Mouse (Mus musculus) liver, embryonic 16.5 days (tissue): ENCODE data around the gene Slc26a9. TPM values are rescaled to one million over a fixed set of nuclear protein-coding genes. Genes with fewer than 3 reads are reported as not detected.

Source experiments
- ATAC-seq: fragments of 200-750 bp; cut with Nextera tagmentation; 2 replicates; pipeline ENCODE4 v1.8.0; 2017; ENCODE audit warnings: low read depth, mild to moderate bottlenecking, moderate number of reproducible peaks, moderate library complexity
- H3K27ac ChIP-seq: fragments of 300-500 bp; sonication (generic); 2 replicates; pipeline ENCODE4 v1.5.1; 2014; ENCODE audit warnings: mild to moderate bottlenecking, low read length
- H3K27me3 ChIP-seq: fragments of 300-500 bp; sonication (generic); 2 replicates; pipeline ENCODE4 v1.6.1; 2014; ENCODE audit warnings: low read depth, low read length, mixed read lengths; ENCODE audit not compliant: control insufficient read depth, insufficient read depth
- H3K36me3 ChIP-seq: fragments of 300-500 bp; sonication (generic); 2 replicates; pipeline ENCODE4 v1.6.1; 2014; ENCODE audit warnings: mild to moderate bottlenecking; ENCODE audit not compliant: control insufficient read depth, insufficient read depth
- H3K4me1 ChIP-seq: fragments of 300-500 bp; sonication (generic); 2 replicates; pipeline ENCODE4 v1.6.1; 2014; ENCODE audit warnings: low read depth, low read length, mixed read lengths; ENCODE audit not compliant: control insufficient read depth
- H3K4me2 ChIP-seq: fragments of 300-500 bp; sonication (generic); 2 replicates; pipeline ENCODE4 v1.6.1; 2014; ENCODE audit warnings: low read depth, low read length, mixed read lengths
- H3K4me3 ChIP-seq: fragments of 300-500 bp; sonication (generic); 2 replicates; pipeline ENCODE4 v1.5.1; 2014; ENCODE audit warnings: low read depth, mild to moderate bottlenecking, low read length
- H3K9ac ChIP-seq: fragments of 300-500 bp; sonication (generic); 2 replicates; pipeline ENCODE4 v1.6.1; 2014; ENCODE audit warnings: low read depth, low read length
- H3K9me3 ChIP-seq: fragments of 300-500 bp; sonication (generic); replicated peaks from 2 replicates; pipeline ENCODE4 v1.6.1; 2016; ENCODE audit warnings: low read length; ENCODE audit not compliant: control insufficient read depth
- WGBS: fragments of 180-500 bp; shearing (Covaris S2); extraction: QIAGEN DNeasy Blood & Tissue Kit; methylation state at CpG from one replicate; pipeline ENCODE4 v1.1.7; 2014; ENCODE audit not compliant: insufficient replicate concordance; 5-methylcytosine and 5-hydroxymethylcytosine counted together
- polyA plus RNA-seq: library from polyadenylated mRNA; unstranded; fragments of >200 nt; fragmentation: Nextera tagmentation; extraction: Ambion mirVana; gene quantifications from 2 replicates; pipeline ENCODE4 v1.2.1, GENCODE M21; 2015

Gene Slc26a9
- polyA plus RNA-seq, 1 experiment from 2014 or later = 0.06 TPM

DNA sequence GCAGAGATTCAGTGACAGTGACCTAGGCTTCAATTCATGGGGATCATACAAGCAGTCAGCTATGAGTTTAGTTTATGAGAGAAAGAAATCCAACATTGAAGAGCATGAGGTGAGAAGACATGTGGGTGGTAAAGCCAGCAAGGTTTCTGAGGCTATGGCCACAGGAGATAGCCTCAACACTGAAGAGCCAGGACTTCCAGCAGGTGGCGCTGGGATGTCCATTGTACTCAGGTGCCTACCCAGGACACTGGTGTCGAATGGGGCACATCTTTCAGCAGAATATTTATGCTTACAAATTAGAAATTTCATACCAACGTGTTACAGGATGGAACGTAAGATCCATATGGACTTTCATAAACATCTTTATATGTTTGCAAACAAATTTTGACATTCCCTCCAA lies 35.5 kb upstream of the Slc26a9 start:
- Histone ChIP-seq H3K9ac (no peak overlapping the region), H3K36me3 (no peaks in the 10 kb centered on the region), H3K9me3 (no peaks in the 10 kb centered on the region), H3K4me2 (no peak overlapping the region), H3K4me1 (no peaks in the 10 kb centered on the region), H3K27ac (no peak overlapping the region), H3K27me3 (no peaks in the 10 kb centered on the region), H3K4me3 (no peak overlapping the region)
- 15% methylated on average over 4 of the region's 4 CpGs for WGBS
- no peak for ATAC-seq

DNA sequence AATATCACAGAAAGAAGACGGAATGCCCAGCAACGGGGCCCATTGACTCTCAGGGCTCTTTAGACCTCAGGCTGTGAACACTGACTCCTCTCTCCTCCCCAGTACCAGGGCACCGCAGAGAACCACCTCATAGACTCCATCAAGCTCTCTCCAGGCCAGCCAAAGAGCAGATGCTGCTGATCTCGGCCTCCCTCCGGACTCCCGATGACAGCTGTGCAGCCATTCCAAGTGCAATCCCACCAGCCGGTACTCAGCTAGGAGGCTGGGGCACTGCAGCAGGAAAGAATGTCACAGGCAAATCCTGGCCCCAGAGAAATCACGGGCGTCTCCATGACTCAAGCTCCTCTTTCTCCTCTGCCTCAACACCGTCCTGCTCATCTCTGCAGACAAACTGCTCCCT lies 32.3 kb upstream of the Slc26a9 start:
- no peak for ATAC-seq
- H3K9me3 ChIP-seq = no peaks in the 10 kb centered on the region
- H3K4me3 ChIP-seq = no peak overlapping the region
- no peaks in the 10 kb centered on the region for H3K4me1 ChIP-seq
- 62% methylated on average over 10 of the region's 10 CpGs for WGBS
- H3K27ac ChIP-seq = no peak overlapping the region
- no peaks in the 10 kb centered on the region for H3K27me3 ChIP-seq
- no peak overlapping the region for H3K4me2 ChIP-seq
- H3K36me3 ChIP-seq = no peaks in the 10 kb centered on the region
- no peak overlapping the region for H3K9ac ChIP-seq

GRCm38 (mm10) chr1:131712386-131712785 lies 31.4 kb upstream of the Slc26a9 start:
- 25% methylated on average over 2 of the region's 2 CpGs for WGBS
- no peak overlapping the region for H3K4me3 ChIP-seq
- peak; percentile 32; the same call in 1 of the 2 replicates for ATAC-seq
- H3K9ac ChIP-seq = no peak overlapping the region
- H3K27me3 ChIP-seq = no peaks in the 10 kb centered on the region
- no peaks in the 10 kb centered on the region for H3K4me1 ChIP-seq
- H3K9me3 ChIP-seq = no peaks in the 10 kb centered on the region
- H3K36me3 ChIP-seq = no peaks in the 10 kb centered on the region
- H3K4me2 ChIP-seq = no peak overlapping the region
- no peak overlapping the region for H3K27ac ChIP-seq

- H3K27ac ChIP-seq = no peak overlapping the region
- 66% methylated on average over 20 of the region's 20 CpGs for WGBS
Measured at GRCm38 (mm10) chr1:131714388-131715337, 29.2 kb upstream of the Slc26a9 start.

DNA sequence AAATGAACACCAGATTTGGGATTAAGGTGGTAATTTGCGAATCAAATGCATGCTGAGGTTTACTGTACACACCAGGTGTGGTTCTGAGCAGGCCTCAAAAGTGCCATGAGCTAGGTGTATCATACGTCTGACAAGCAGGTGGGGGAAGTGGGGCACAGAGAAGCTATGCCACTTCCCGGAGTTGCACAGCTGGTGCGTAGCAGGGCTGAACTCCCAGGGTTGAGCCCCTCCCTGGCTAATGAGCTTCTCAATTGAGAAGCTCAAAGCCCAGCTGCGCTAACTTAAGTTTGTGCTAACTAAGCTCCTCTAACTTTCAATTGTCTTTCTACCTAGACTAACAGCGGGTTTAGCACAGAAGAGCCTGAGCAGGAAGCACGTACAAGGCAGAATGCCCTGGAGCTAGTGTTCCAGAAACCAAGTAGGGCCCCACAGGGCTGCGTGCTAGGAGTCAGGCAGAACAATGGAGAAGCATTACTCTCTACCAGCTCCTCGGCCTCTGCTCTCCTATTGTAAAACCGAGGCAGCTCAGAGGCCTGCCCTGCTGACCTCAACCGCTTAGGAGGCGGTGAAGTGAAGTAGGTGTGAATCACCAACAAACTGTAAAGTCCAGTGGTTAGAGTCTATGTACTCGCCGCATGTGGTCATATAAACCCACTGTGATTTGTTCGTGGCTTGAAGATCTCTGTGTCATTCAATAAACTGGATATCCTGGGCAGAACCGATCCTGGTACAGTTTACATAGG lies 24.7 kb upstream of the Slc26a9 start:
- ATAC-seq = no peak
- H3K27me3 ChIP-seq = no peaks in the 10 kb centered on the region
- H3K27ac ChIP-seq = no peak overlapping the region
- H3K36me3 ChIP-seq = no peaks in the 10 kb centered on the region
- H3K9me3 ChIP-seq = no peaks in the 10 kb centered on the region
- no peak overlapping the region for H3K4me3 ChIP-seq
- no peak overlapping the region for H3K9ac ChIP-seq
- 61% methylated on average over 16 of the region's 16 CpGs for WGBS
- H3K4me1 ChIP-seq = no peaks in the 10 kb centered on the region
- no peak overlapping the region for H3K4me2 ChIP-seq

More at GRCm38 (mm10) chr1:131714388-131715337, 29.2 kb upstream of the Slc26a9 start:
- Histone ChIP-seq H3K27me3 (no peaks in the 10 kb centered on the region), H3K4me2 (no peak overlapping the region), H3K4me1 (no peaks in the 10 kb centered on the region), H3K9ac (no peak overlapping the region), H3K36me3 (no peaks in the 10 kb centered on the region), H3K9me3 (no peaks in the 10 kb centered on the region), H3K4me3 (no peak overlapping the region)
- no peak for ATAC-seq

DNA sequence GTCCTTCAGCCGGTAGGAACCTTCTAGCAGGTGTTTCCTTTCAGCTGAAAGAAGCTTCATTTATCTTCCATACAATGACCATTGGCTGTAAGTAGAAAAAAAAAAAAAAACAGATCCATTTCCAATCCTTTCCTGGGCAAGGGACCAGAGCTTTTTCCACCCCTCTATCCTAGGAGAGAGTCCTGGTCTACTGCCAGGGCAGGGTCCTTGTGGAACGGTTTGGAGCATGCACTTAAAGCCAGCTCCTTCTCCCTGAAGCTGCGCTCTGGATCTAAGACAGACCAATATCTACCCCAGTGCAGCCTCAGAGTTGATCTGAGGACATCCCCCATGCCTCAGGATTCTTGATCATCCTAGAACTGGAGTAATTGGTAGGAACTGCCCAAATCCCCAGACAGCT lies 21.8 kb upstream of the Slc26a9 start:
- H3K27me3 ChIP-seq = no peaks in the 10 kb centered on the region
- H3K4me2 ChIP-seq = no peak overlapping the region
- no peaks in the 10 kb centered on the region for H3K9me3 ChIP-seq
- H3K9ac ChIP-seq = no peak overlapping the region
- no peak overlapping the region for H3K27ac ChIP-seq
- no peaks in the 10 kb centered on the region for H3K36me3 ChIP-seq
- no peak for ATAC-seq
- no peak overlapping the region for H3K4me3 ChIP-seq
- H3K4me1 ChIP-seq = no peaks in the 10 kb centered on the region
- WGBS = 54% methylated on average over 3 of the region's 3 CpGs

DNA sequence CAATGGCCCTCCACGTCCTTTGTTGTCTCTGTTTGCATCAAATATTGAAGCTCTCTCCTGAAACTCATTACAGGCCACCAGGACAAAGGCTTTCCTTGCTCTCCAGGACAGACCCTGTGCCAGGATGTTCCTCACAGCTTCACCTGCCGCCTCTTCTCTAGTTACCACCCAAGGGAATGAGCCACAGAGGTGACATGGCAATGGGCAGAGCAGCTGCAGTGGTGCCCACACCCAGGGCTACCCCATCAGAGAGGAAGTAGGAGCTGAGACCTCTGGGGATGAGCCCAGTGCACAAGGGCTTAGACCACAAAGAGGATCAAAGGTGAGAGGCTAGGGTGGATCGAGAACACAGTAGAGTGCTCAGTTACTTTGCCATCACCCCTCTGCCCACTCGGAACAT lies 20.3 kb upstream of the Slc26a9 start:
- Histone ChIP-seq H3K4me2 (no peak overlapping the region), H3K9me3 (no peaks in the 10 kb centered on the region), H3K27ac (no peak overlapping the region), H3K9ac (no peak overlapping the region), H3K27me3 (no peaks in the 10 kb centered on the region), H3K4me1 (no peaks in the 10 kb centered on the region), H3K4me3 (no peak overlapping the region), H3K36me3 (no peaks in the 10 kb centered on the region)
- 54% methylated on average over 4 of the region's 4 CpGs for WGBS
- no peak for ATAC-seq

- Histone ChIP-seq H3K4me2 (no peak overlapping the region), H3K4me3 (no peak overlapping the region), H3K9ac (no peak overlapping the region), H3K36me3 (no peaks in the 10 kb centered on the region), H3K27ac (no peak overlapping the region), H3K27me3 (no peaks in the 10 kb centered on the region), H3K9me3 (no peaks in the 10 kb centered on the region), H3K4me1 (no peaks in the 10 kb centered on the region)
- 20% methylated on average over 6 of the region's 6 CpGs for WGBS
- 0 out of 2 replicates have a peak, but pooled peaks have one; percentile 21 for ATAC-seq
Measured at GRCm38 (mm10) chr1:131726586-131726985, 17.2 kb upstream of the Slc26a9 start.
